Mouse (Mus musculus): ENCODE measurements around the gene Mrps17. TPM values are rescaled to one million over a fixed set of nuclear protein-coding genes. Genes with fewer than 3 reads are reported as not detected.

Gene Mrps17
- polyA plus RNA-seq, 1 experiment from 2014 or later = 185 TPM

GRCm38 (mm10) chr5:129720176-129720575 lies 4.9 kb downstream of the Mrps17 start:
- no peak for DNase-seq (ENCODE audit: low spot score)
- H3K4me3 ChIP-seq = no peak overlapping the region
- no peaks in the 10 kb centered on the region for H3K9me3 ChIP-seq
- H3K36me3 ChIP-seq = peaks cover 40% of the 10 kb centered on the region
- H3K4me1 ChIP-seq (replicated peaks) = peaks cover 12% of the 10 kb centered on the region
- H3K27me3 ChIP-seq (ENCODE audit: insufficient read depth, poor library complexity, severe bottlenecking) = no peaks in the 10 kb centered on the region
- H3K27ac ChIP-seq = no peak overlapping the region
- 83% methylated on average over 3 of the region's 3 CpGs for WGBS

- peak overlapping the region; percentile 99; the same call in 1 of the 2 replicates for H3K27ac ChIP-seq
- peak overlapping the region; percentile 91 for H3K4me3 ChIP-seq
- no peaks in the 10 kb centered on the region for H3K27me3 ChIP-seq (ENCODE audit: insufficient read depth, poor library complexity, severe bottlenecking)
- H3K36me3 ChIP-seq = peaks cover 13% of the 10 kb centered on the region
- WGBS = 60% methylated on average over 4 of the region's 4 CpGs
- DNase-seq (ENCODE audit: low spot score) = no peak
- peaks cover 23% of the 10 kb centered on the region for H3K4me1 ChIP-seq (replicated peaks)
- H3K9me3 ChIP-seq = no peaks in the 10 kb centered on the region
These were observed 9.0 kb downstream of the Mrps17 start for GRCm38 (mm10) chr5:129724268-129724667.

- no peaks in the 10 kb centered on the region for H3K27me3 ChIP-seq (ENCODE audit: insufficient read depth, poor library complexity, severe bottlenecking)
- DNase-seq (ENCODE audit: low spot score) = peak; percentile 96
- H3K9me3 ChIP-seq = no peaks in the 10 kb centered on the region
- peaks cover 5% of the 10 kb centered on the region for H3K36me3 ChIP-seq
- H3K4me3 ChIP-seq = peak within 1 kb of the TSS; percentile 91
- under 1% methylated on average over 86 of the region's 93 CpGs for WGBS
- H3K27ac ChIP-seq = peak within 1 kb of the TSS; percentile 99
- H3K4me1 ChIP-seq (replicated peaks) = peaks cover 31% of the 10 kb centered on the region
These were observed 9.8 kb downstream of the Mrps17 start, which contains the start of gene Nipsnap2 for GRCm38 (mm10) chr5:129724834-129725773. TSS of gene Nipsnap2 (plus strand) at chr5:129725063.

GRCm38 (mm10) chr5:129725774-129726392 lies 10.6 kb downstream of the Mrps17 start:
- Histone ChIP-seq H3K4me1 (replicated peaks) (peaks cover 39% of the 10 kb centered on the region), H3K27me3 (ENCODE audit: insufficient read depth, poor library complexity, severe bottlenecking) (no peaks in the 10 kb centered on the region), H3K9me3 (no peaks in the 10 kb centered on the region), H3K36me3 (no peaks in the 10 kb centered on the region), H3K4me3 (peak overlapping the region; percentile 91), H3K27ac (peak overlapping the region; percentile 99)
- 24% methylated on average over 7 of the region's 7 CpGs for WGBS
- no peak for DNase-seq (ENCODE audit: low spot score)

GRCm38 (mm10) chr5:129726784-129727183 lies 11.5 kb downstream of the Mrps17 start:
- WGBS = 84% methylated on average over 3 of the region's 3 CpGs
- Histone ChIP-seq H3K27me3 (ENCODE audit: insufficient read depth, poor library complexity, severe bottlenecking) (no peaks in the 10 kb centered on the region), H3K4me1 (replicated peaks) (peaks cover 43% of the 10 kb centered on the region), H3K27ac (no peak overlapping the region), H3K9me3 (no peaks in the 10 kb centered on the region), H3K4me3 (no peak overlapping the region), H3K36me3 (no peaks in the 10 kb centered on the region)
- DNase-seq (ENCODE audit: low spot score) = no peak

- no peak for DNase-seq (ENCODE audit: low spot score)
- H3K4me3 ChIP-seq = no peak overlapping the region
- 77% methylated on average over 11 of the region's 11 CpGs for WGBS
- peaks cover 43% of the 10 kb centered on the region for H3K4me1 ChIP-seq (replicated peaks)
- no peaks in the 10 kb centered on the region for H3K27me3 ChIP-seq (ENCODE audit: insufficient read depth, poor library complexity, severe bottlenecking)
- no peaks in the 10 kb centered on the region for H3K9me3 ChIP-seq
- 0 out of 2 replicates have a peak, but pooled peaks cover 2% of the 10 kb centered on the region for H3K36me3 ChIP-seq
- no peak overlapping the region for H3K27ac ChIP-seq
These were observed 14.0 kb downstream of the Mrps17 start for GRCm38 (mm10) chr5:129729286-129729685.

GRCm38 (mm10) chr5:129730344-129730743 lies 15.0 kb downstream of the Mrps17 start:
- Histone ChIP-seq H3K4me3 (no peak overlapping the region), H3K9me3 (no peaks in the 10 kb centered on the region), H3K36me3 (peaks cover 12% of the 10 kb centered on the region), H3K27ac (peak overlapping the region; percentile 46; the same call in 1 of the 2 replicates), H3K4me1 (replicated peaks) (peaks cover 40% of the 10 kb centered on the region), H3K27me3 (ENCODE audit: insufficient read depth, poor library complexity, severe bottlenecking) (no peaks in the 10 kb centered on the region)
- WGBS = 82% methylated on average over 11 of the region's 11 CpGs
- no peak for DNase-seq (ENCODE audit: low spot score)

- H3K36me3 ChIP-seq = peaks cover 15% of the 10 kb centered on the region
- H3K27ac ChIP-seq = no peak overlapping the region
- H3K4me1 ChIP-seq (replicated peaks) = peaks cover 41% of the 10 kb centered on the region
- no peak overlapping the region for H3K4me3 ChIP-seq
- no peaks in the 10 kb centered on the region for H3K9me3 ChIP-seq
- 76% methylated on average over 5 of the region's 5 CpGs for WGBS
- no peaks in the 10 kb centered on the region for H3K27me3 ChIP-seq (ENCODE audit: insufficient read depth, poor library complexity, severe bottlenecking)
- no peak for DNase-seq (ENCODE audit: low spot score)
These were observed 15.7 kb downstream of the Mrps17 start for GRCm38 (mm10) chr5:129731021-129731420.

GRCm38 (mm10) chr5:129740976-129741375 lies 25.7 kb downstream of the Mrps17 start:
- H3K4me1 ChIP-seq (replicated peaks) = no peaks in the 10 kb centered on the region
- no peaks in the 10 kb centered on the region for H3K9me3 ChIP-seq
- H3K27me3 ChIP-seq (ENCODE audit: insufficient read depth, poor library complexity, severe bottlenecking) = no peaks in the 10 kb centered on the region
- H3K4me3 ChIP-seq = no peak overlapping the region
- no peak overlapping the region for H3K27ac ChIP-seq
- 100% methylated on average over 1 of the region's 1 CpGs for WGBS
- peak; percentile 35 for DNase-seq (ENCODE audit: low spot score)
- peaks cover 44% of the 10 kb centered on the region for H3K36me3 ChIP-seq

GRCm38 (mm10) chr5:129742903-129743488 lies 27.7 kb downstream of the Mrps17 start:
- 90% methylated on average over 7 of the region's 7 CpGs for WGBS
- Histone ChIP-seq H3K9me3 (no peaks in the 10 kb centered on the region), H3K27me3 (ENCODE audit: insufficient read depth, poor library complexity, severe bottlenecking) (no peaks in the 10 kb centered on the region), H3K27ac (no peak overlapping the region), H3K4me3 (no peak overlapping the region), H3K36me3 (peaks cover 62% of the 10 kb centered on the region), H3K4me1 (replicated peaks) (no peaks in the 10 kb centered on the region)
- DNase-seq (ENCODE audit: low spot score) = no peak

- no peak for DNase-seq (ENCODE audit: low spot score)
- Histone ChIP-seq H3K4me1 (replicated peaks) (no peaks in the 10 kb centered on the region), H3K4me3 (no peak overlapping the region), H3K9me3 (no peaks in the 10 kb centered on the region), H3K27ac (no peak overlapping the region), H3K36me3 (peaks cover 70% of the 10 kb centered on the region), H3K27me3 (ENCODE audit: insufficient read depth, poor library complexity, severe bottlenecking) (no peaks in the 10 kb centered on the region)
- 78% methylated on average over 6 of the region's 6 CpGs for WGBS
These were observed 28.8 kb downstream of the Mrps17 start for GRCm38 (mm10) chr5:129744050-129744449.

- Histone ChIP-seq H3K36me3 (peaks cover 27% of the 10 kb centered on the region), H3K4me3 (no peak overlapping the region), H3K4me1 (replicated peaks) (0 out of 2 replicates have a peak, but pooled peaks cover 2% of the 10 kb centered on the region), H3K9me3 (no peaks in the 10 kb centered on the region), H3K27me3 (ENCODE audit: insufficient read depth, poor library complexity, severe bottlenecking) (no peaks in the 10 kb centered on the region), H3K27ac (no peak overlapping the region)
- WGBS = 94% methylated on average over 20 of the region's 20 CpGs
- no peak for DNase-seq (ENCODE audit: low spot score)
These were observed 41.6 kb downstream of the Mrps17 start for GRCm38 (mm10) chr5:129756886-129757285.
